Mouse (Mus musculus): ENCODE results near the gene Kdf1. TPM values are rescaled to one million over a fixed set of nuclear protein-coding genes. Genes with fewer than 3 reads are reported as not detected.
"Not testable (repeated sequence)": the region's sequence is repeated elsewhere in the genome, so short reads cannot be mapped to it uniquely, and the experiment has no call there.

Gene Kdf1
- polyA plus RNA-seq, 2 experiments, result 0.18 to 0.53 TPM

GRCm38 (mm10) chr4:133504300-133504699 is 14.5 kb upstream of the Kdf1 start:
- no peaks in the 10 kb centered on the region for H3K4me1 ChIP-seq (replicated peaks; ENCODE audit: control insufficient read depth in 2 of 2, insufficient read depth in 2 of 2, low read length in 1 of 2)
- 32% methylated on average over 5 of the region's 5 CpGs for WGBS (ENCODE audit: insufficient replicate concordance)
- DNase-seq (ENCODE audit: low read depth in 3 of 3, low spot score in 3 of 3) (no peak), ATAC-seq (ENCODE audit: insufficient read depth) (no peak)
- no peaks in the 10 kb centered on the region for H3K9me3 ChIP-seq (ENCODE audit: control insufficient read depth, low read length)
- H3K9ac ChIP-seq (replicated peaks), result no peak overlapping the region
- no peaks in the 10 kb centered on the region for H3K36me3 ChIP-seq (replicated peaks; ENCODE audit: control insufficient read depth, insufficient read depth, low read depth)
- peaks cover 35% of the 10 kb centered on the region for H3K27me3 ChIP-seq (ENCODE audit: control insufficient read depth, insufficient read depth, low read length)
- H3K4me2 ChIP-seq (ENCODE audit: low read depth), result no peak overlapping the region
- no peak overlapping the region for H3K27ac ChIP-seq
- no peak overlapping the region for H3K4me3 ChIP-seq (ENCODE audit: insufficient read depth in 1 of 2, low read depth in 2 of 2, low read length in 2 of 2)
- TF ChIP-seq EP300 (IDR thresholded peaks at IDR 0.05; ENCODE audit: low read depth) (no peak), CTCF (IDR thresholded peaks at IDR 0.05; ENCODE audit: low read depth) (no peak)

- ATAC-seq (ENCODE audit: insufficient read depth) (no peak), DNase-seq (ENCODE audit: low read depth in 3 of 3, low spot score in 3 of 3) (no peak)
- Histone ChIP-seq H3K4me1 (replicated peaks; ENCODE audit: control insufficient read depth in 2 of 2, insufficient read depth in 2 of 2, low read length in 1 of 2) (no peaks in the 10 kb centered on the region), H3K4me3 (ENCODE audit: insufficient read depth in 1 of 2, low read depth in 2 of 2, low read length in 2 of 2) (no peak overlapping the region), H3K36me3 (replicated peaks; ENCODE audit: control insufficient read depth, insufficient read depth, low read depth) (no peaks in the 10 kb centered on the region), H3K27ac (no peak overlapping the region), H3K9ac (replicated peaks) (no peak overlapping the region), H3K9me3 (ENCODE audit: control insufficient read depth, low read length) (no peaks in the 10 kb centered on the region), H3K27me3 (ENCODE audit: control insufficient read depth, insufficient read depth, low read length) (peaks cover 29% of the 10 kb centered on the region), H3K4me2 (ENCODE audit: low read depth) (no peak overlapping the region)
- WGBS (ENCODE audit: insufficient replicate concordance), result 44% methylated on average over 9 of the region's 9 CpGs
- TF ChIP-seq CTCF (IDR thresholded peaks at IDR 0.05; ENCODE audit: low read depth), result no peak
- no peak for TF ChIP-seq EP300 (IDR thresholded peaks at IDR 0.05; ENCODE audit: low read depth)
These were observed 13.8 kb upstream of the Kdf1 start for GRCm38 (mm10) chr4:133504755-133505485.

GRCm38 (mm10) chr4:133506573-133506972 is 12.2 kb upstream of the Kdf1 start:
- Histone ChIP-seq H3K4me1 (replicated peaks; ENCODE audit: control insufficient read depth in 2 of 2, insufficient read depth in 2 of 2, low read length in 1 of 2) (no peaks in the 10 kb centered on the region), H3K9me3 (ENCODE audit: control insufficient read depth, low read length) (no peaks in the 10 kb centered on the region), H3K36me3 (replicated peaks; ENCODE audit: control insufficient read depth, insufficient read depth, low read depth) (no peaks in the 10 kb centered on the region), H3K27ac (no peak overlapping the region), H3K4me3 (ENCODE audit: insufficient read depth in 1 of 2, low read depth in 2 of 2, low read length in 2 of 2) (no peak overlapping the region), H3K27me3 (ENCODE audit: control insufficient read depth, insufficient read depth, low read length) (peaks cover 21% of the 10 kb centered on the region), H3K4me2 (ENCODE audit: low read depth) (no peak overlapping the region), H3K9ac (replicated peaks) (no peak overlapping the region)
- ATAC-seq (ENCODE audit: insufficient read depth) (no peak), DNase-seq (ENCODE audit: low read depth in 3 of 3, low spot score in 3 of 3) (no peak)
- WGBS (ENCODE audit: insufficient replicate concordance), result 21% methylated on average over 5 of the region's 5 CpGs
- TF ChIP-seq EP300 (IDR thresholded peaks at IDR 0.05; ENCODE audit: low read depth) (no peak), CTCF (IDR thresholded peaks at IDR 0.05; ENCODE audit: low read depth) (no peak)

- ATAC-seq (ENCODE audit: insufficient read depth) (no peak), DNase-seq (ENCODE audit: low read depth in 3 of 3, low spot score in 3 of 3) (no peak)
- WGBS (ENCODE audit: insufficient replicate concordance), result 60% methylated on average over 7 of the region's 7 CpGs
These were observed 9.8 kb upstream of the Kdf1 start for GRCm38 (mm10) chr4:133508990-133509389.

GRCm38 (mm10) chr4:133511050-133511449 is 7.7 kb upstream of the Kdf1 start:
- peaks cover 5% of the 10 kb centered on the region; the same call in 1 of the 2 replicates for H3K27me3 ChIP-seq (ENCODE audit: control insufficient read depth, insufficient read depth, low read length)
- H3K9me3 ChIP-seq (ENCODE audit: control insufficient read depth, low read length), result no peaks in the 10 kb centered on the region
- no peak overlapping the region for H3K4me3 ChIP-seq (ENCODE audit: insufficient read depth in 1 of 2, low read depth in 2 of 2, low read length in 2 of 2)
- DNase-seq (ENCODE audit: low read depth in 3 of 3, low spot score in 3 of 3) (no peak), ATAC-seq (ENCODE audit: insufficient read depth) (no peak)
- no peaks in the 10 kb centered on the region for H3K4me1 ChIP-seq (replicated peaks; ENCODE audit: control insufficient read depth in 2 of 2, insufficient read depth in 2 of 2, low read length in 1 of 2)
- WGBS (ENCODE audit: insufficient replicate concordance), result 48% methylated on average over 5 of the region's 5 CpGs
- no peak overlapping the region for H3K9ac ChIP-seq (replicated peaks)
- no peak overlapping the region for H3K4me2 ChIP-seq (ENCODE audit: low read depth)
- no peak for TF ChIP-seq CTCF (IDR thresholded peaks at IDR 0.05; ENCODE audit: low read depth)
- TF ChIP-seq EP300 (IDR thresholded peaks at IDR 0.05; ENCODE audit: low read depth), result no peak
- H3K36me3 ChIP-seq (replicated peaks; ENCODE audit: control insufficient read depth, insufficient read depth, low read depth), result no peaks in the 10 kb centered on the region
- H3K27ac ChIP-seq, result no peak overlapping the region

More at GRCm38 (mm10) chr4:133508990-133509389, 9.8 kb upstream of the Kdf1 start:
- Histone ChIP-seq H3K9ac (replicated peaks) (no peak overlapping the region), H3K27ac (no peak overlapping the region), H3K4me2 (ENCODE audit: low read depth) (no peak overlapping the region), H3K36me3 (replicated peaks; ENCODE audit: control insufficient read depth, insufficient read depth, low read depth) (no peaks in the 10 kb centered on the region), H3K4me1 (replicated peaks; ENCODE audit: control insufficient read depth in 2 of 2, insufficient read depth in 2 of 2, low read length in 1 of 2) (no peaks in the 10 kb centered on the region), H3K27me3 (ENCODE audit: control insufficient read depth, insufficient read depth, low read length) (peaks cover 13% of the 10 kb centered on the region), H3K9me3 (ENCODE audit: control insufficient read depth, low read length) (no peaks in the 10 kb centered on the region), H3K4me3 (ENCODE audit: insufficient read depth in 1 of 2, low read depth in 2 of 2, low read length in 2 of 2) (no peak overlapping the region)
- TF ChIP-seq CTCF (IDR thresholded peaks at IDR 0.05; ENCODE audit: low read depth), result no peak
- no peak for TF ChIP-seq EP300 (IDR thresholded peaks at IDR 0.05; ENCODE audit: low read depth)

- H3K36me3 ChIP-seq (replicated peaks; ENCODE audit: control insufficient read depth, insufficient read depth, low read depth); DNase-seq (ENCODE audit: low read depth in 3 of 3, low spot score in 3 of 3); H3K27ac ChIP-seq; H3K4me1 ChIP-seq (replicated peaks; ENCODE audit: control insufficient read depth in 2 of 2, insufficient read depth in 2 of 2, low read length in 1 of 2); H3K4me2 ChIP-seq (ENCODE audit: low read depth); H3K4me3 ChIP-seq (ENCODE audit: insufficient read depth in 1 of 2, low read depth in 2 of 2, low read length in 2 of 2); ATAC-seq (ENCODE audit: insufficient read depth); H3K27me3 ChIP-seq (ENCODE audit: control insufficient read depth, insufficient read depth, low read length); H3K9ac ChIP-seq (replicated peaks); H3K9me3 ChIP-seq (ENCODE audit: control insufficient read depth, low read length): not testable (repeated sequence)
- 47% methylated on average over 4 of the region's 5 CpGs for WGBS (ENCODE audit: insufficient replicate concordance)
These were observed 6.3 kb upstream of the Kdf1 start for GRCm38 (mm10) chr4:133512511-133512910.

Measured in liver, embryonic 14.5 days (tissue).